Mouse (Mus musculus): ENCODE results near the gene Bub3. TPM values are rescaled to one million over a fixed set of nuclear protein-coding genes. Genes with fewer than 3 reads are reported as not detected.

Gene Bub3
- polyA plus RNA-seq, 1 experiment from 2014 or later, result 193 TPM

DNA sequence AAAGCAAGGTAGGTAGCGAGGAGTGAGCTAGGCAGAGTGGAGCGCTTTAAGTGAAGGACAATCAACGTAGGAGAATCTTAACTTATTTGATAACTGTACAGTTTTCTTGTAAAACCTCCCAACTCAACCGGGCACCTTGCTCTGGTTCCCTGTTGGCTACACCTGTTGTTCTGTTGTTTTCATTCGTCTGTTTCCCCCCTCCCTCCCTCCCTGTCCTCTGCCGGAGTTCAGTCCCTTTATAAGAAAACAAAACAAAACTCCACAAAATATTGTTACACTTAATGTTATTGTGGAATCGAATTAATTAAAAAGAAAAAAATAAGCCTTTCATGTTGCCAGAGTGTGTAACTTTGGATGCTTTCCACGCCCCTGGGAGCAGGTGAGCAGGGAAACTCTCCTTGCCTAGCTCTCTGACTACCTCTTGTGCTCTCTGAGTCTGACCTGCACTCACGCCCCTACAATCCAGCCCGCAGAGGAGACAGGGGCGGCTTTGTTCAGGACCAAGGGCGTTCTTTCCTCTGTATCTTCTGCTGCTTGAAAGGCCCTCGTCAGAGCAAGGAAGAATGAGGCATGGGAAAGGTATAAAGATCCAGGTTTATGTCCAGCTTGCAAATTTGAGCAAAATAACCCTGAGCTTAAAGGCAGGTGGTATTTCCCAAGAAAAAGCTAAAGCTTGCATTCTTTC, 14.2 kb upstream of the Bub3 start:
- H3K4me1 ChIP-seq (ENCODE audit: control insufficient read depth, insufficient read depth, low read length), result peaks cover 22% of the 10 kb centered on the region
- no peaks in the 10 kb centered on the region for H3K9me3 ChIP-seq (ENCODE audit: control insufficient read depth, low read length)
- 3% methylated on average over 13 of the region's 13 CpGs for WGBS
- H3K36me3 ChIP-seq (ENCODE audit: control insufficient read depth, insufficient read depth, low read length), result no peaks in the 10 kb centered on the region
- ATAC-seq, result no peak
- H3K4me3 ChIP-seq (ENCODE audit: low read length), result no peak overlapping the region
- no peak overlapping the region for H3K4me2 ChIP-seq (ENCODE audit: low read depth, low read length)
- peaks cover 89% of the 10 kb centered on the region for H3K27me3 ChIP-seq (replicated peaks; ENCODE audit: control insufficient read depth, insufficient read depth, low read length)
- no peak overlapping the region for H3K27ac ChIP-seq (ENCODE audit: low read length)
- no peak overlapping the region for H3K9ac ChIP-seq (ENCODE audit: low read depth, low read length)

DNA sequence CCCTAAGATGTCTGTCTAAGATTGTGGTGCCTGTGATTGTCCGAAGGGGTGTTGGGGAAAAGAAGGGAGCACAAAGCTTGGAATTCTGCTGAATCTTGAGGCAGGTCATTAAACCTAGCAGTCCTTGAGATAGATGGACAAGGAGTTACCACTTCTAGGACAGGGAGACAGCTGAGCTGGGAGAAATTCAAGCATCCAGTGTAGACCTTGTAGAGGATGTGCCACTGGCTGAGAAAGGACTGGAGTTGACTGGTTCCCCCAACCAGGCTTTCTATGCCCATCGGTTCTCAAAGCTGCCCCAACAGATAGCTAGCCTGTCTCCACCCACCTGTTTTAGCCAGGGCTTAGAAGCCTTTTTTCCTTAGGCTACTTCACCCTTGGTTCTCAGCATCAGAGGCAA, 13.6 kb upstream of the Bub3 start:
- Histone ChIP-seq H3K4me1 (ENCODE audit: control insufficient read depth, insufficient read depth, low read length) (peaks cover 22% of the 10 kb centered on the region), H3K4me3 (ENCODE audit: low read length) (no peak overlapping the region), H3K27ac (ENCODE audit: low read length) (no peak overlapping the region), H3K9me3 (ENCODE audit: control insufficient read depth, low read length) (no peaks in the 10 kb centered on the region), H3K9ac (ENCODE audit: low read depth, low read length) (no peak overlapping the region), H3K4me2 (ENCODE audit: low read depth, low read length) (no peak overlapping the region), H3K27me3 (replicated peaks; ENCODE audit: control insufficient read depth, insufficient read depth, low read length) (peaks cover 90% of the 10 kb centered on the region), H3K36me3 (ENCODE audit: control insufficient read depth, insufficient read depth, low read length) (no peaks in the 10 kb centered on the region)
- WGBS, result 5% methylated on average over 2 of the region's 2 CpGs
- ATAC-seq, result no peak

DNA sequence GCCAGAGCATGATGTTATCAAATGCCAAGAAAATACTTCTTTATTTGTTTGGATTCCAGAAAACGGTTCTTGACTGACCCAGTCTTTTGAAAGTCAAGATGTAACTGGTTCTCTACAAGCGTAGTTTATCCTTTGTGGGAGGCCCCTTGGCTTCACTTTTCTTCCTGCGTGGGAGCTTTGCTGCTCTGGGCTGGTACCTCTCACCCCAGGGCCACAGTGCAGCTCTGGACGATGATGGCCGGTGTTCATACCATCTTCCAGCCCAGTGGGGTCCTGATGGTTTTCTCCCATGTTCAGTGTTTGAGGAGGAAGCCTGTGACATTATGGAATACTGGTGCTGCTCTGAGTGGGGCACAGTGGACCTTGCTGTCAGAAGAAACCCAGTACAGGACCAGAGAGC, 12.5 kb upstream of the Bub3 start:
- no peak for ATAC-seq
- Histone ChIP-seq H3K4me1 (ENCODE audit: control insufficient read depth, insufficient read depth, low read length) (peaks cover 16% of the 10 kb centered on the region), H3K36me3 (ENCODE audit: control insufficient read depth, insufficient read depth, low read length) (no peaks in the 10 kb centered on the region), H3K27ac (ENCODE audit: low read length) (no peak overlapping the region), H3K4me3 (ENCODE audit: low read length) (no peak overlapping the region), H3K4me2 (ENCODE audit: low read depth, low read length) (no peak overlapping the region), H3K27me3 (replicated peaks; ENCODE audit: control insufficient read depth, insufficient read depth, low read length) (peaks cover 90% of the 10 kb centered on the region), H3K9ac (ENCODE audit: low read depth, low read length) (no peak overlapping the region), H3K9me3 (ENCODE audit: control insufficient read depth, low read length) (no peaks in the 10 kb centered on the region)
- 4% methylated on average over 5 of the region's 5 CpGs for WGBS

DNA sequence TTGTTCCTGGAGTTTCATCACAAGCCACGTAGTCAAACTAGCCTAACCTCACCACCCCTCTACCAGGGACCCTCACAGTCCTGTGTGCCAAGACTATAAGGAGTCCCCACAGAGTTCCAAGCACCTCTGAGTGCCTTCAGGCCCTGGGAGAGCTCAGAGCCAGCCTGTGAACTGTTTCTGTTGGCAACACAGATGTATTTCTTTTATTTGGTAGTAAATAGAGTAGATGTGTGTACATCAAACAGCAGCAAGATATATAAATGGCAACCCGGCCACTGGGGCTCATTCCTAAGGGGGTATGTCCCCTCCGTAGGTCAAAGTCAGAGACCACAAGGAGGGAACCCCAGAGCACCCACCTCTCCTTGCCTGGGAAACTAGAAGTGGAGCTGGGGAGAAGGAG, 11.5 kb upstream of the Bub3 start, which contains the start of gene Hmx2:
TSS of gene Hmx2 (plus strand) at position 301 of the 400 bp plus-strand sequence.
- Histone ChIP-seq H3K9me3 (ENCODE audit: control insufficient read depth, low read length) (no peaks in the 10 kb centered on the region), H3K4me2 (ENCODE audit: low read depth, low read length) (no peak within 1 kb of the TSS), H3K27ac (ENCODE audit: low read length) (no peak within 1 kb of the TSS), H3K27me3 (replicated peaks; ENCODE audit: control insufficient read depth, insufficient read depth, low read length) (peaks cover 89% of the 10 kb centered on the region), H3K9ac (ENCODE audit: low read depth, low read length) (no peak within 1 kb of the TSS), H3K4me3 (ENCODE audit: low read length) (no peak within 1 kb of the TSS), H3K36me3 (ENCODE audit: control insufficient read depth, insufficient read depth, low read length) (no peaks in the 10 kb centered on the region), H3K4me1 (ENCODE audit: control insufficient read depth, insufficient read depth, low read length) (peaks cover 8% of the 10 kb centered on the region)
- WGBS, result 4% methylated on average over 3 of the region's 3 CpGs
- no peak for ATAC-seq

DNA sequence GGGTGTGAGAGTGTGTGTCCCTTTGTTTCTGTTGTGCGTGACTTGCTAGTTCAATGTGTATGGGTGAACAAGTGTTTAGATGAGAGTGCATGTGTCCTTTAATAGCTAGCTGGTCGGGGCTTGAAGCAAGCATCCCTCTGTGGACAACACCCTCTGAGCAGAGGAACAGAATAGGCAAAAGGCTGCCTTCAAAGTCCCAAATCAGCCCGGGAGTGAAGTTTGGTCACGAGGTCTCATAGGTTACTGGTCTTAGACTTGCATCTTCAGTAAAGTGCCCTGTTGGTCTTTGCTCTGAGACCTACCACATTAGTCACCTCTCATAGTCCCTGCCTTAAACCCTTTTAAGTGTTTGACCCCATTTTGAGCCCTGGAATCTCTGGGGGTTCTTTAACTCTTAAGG, 8.6 kb upstream of the Bub3 start:
- no peak overlapping the region for H3K27ac ChIP-seq (ENCODE audit: low read length)
- H3K4me2 ChIP-seq (ENCODE audit: low read depth, low read length), result no peak overlapping the region
- peaks cover 95% of the 10 kb centered on the region for H3K27me3 ChIP-seq (replicated peaks; ENCODE audit: control insufficient read depth, insufficient read depth, low read length)
- H3K4me1 ChIP-seq (ENCODE audit: control insufficient read depth, insufficient read depth, low read length), result peaks cover 7% of the 10 kb centered on the region
- no peaks in the 10 kb centered on the region for H3K9me3 ChIP-seq (ENCODE audit: control insufficient read depth, low read length)
- H3K9ac ChIP-seq (ENCODE audit: low read depth, low read length), result no peak overlapping the region
- no peaks in the 10 kb centered on the region for H3K36me3 ChIP-seq (ENCODE audit: control insufficient read depth, insufficient read depth, low read length)
- WGBS, result 3% methylated on average over 4 of the region's 4 CpGs
- no peak for ATAC-seq
- H3K4me3 ChIP-seq (ENCODE audit: low read length), result no peak overlapping the region

DNA sequence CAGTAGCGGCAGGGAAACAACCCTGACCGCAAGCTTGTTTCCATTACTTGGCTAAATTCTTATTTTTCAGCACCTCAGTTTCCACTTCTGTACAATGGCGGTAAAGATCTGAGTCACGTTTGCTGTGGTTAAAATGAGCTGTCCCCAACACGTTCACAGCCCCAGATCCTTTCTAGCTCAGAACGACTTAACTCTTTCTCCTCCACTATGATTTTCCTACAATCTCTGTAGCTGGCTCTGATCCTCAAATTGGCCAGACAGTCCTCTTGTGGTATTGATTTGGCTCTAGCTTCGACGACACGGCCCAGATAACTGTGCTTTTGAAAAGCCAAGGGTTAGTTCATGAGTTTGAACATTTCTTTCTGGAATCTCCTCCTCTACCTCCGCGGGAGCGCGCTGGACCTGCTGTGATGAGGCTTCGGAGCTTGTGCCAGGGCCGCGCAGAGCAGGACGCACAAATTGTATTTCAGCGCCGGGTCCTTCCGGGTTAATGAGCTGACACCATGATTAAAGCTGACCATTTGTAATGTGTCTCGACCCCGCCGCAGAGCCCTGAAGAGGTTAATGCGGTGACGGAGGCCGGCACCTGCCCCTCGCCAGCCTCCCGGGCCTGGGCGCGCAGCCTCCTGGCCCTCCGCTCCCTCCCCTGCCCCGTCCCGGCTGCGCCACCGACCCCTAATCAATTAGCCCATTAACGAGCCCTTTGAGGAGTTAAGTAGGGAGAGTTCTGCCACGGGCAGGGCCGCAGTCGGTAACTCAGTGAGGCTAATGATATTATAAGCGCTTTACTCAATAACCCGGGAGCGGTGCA, 7.9 kb upstream of the Bub3 start:
- no peak for ATAC-seq
- 2% methylated on average over 42 of the region's 42 CpGs for WGBS
- no peaks in the 10 kb centered on the region for H3K36me3 ChIP-seq (ENCODE audit: control insufficient read depth, insufficient read depth, low read length)
- no peak overlapping the region for H3K4me2 ChIP-seq (ENCODE audit: low read depth, low read length)
- H3K4me1 ChIP-seq (ENCODE audit: control insufficient read depth, insufficient read depth, low read length), result peaks cover 12% of the 10 kb centered on the region
- peaks cover 94% of the 10 kb centered on the region for H3K27me3 ChIP-seq (replicated peaks; ENCODE audit: control insufficient read depth, insufficient read depth, low read length)
- no peaks in the 10 kb centered on the region for H3K9me3 ChIP-seq (ENCODE audit: control insufficient read depth, low read length)
- no peak overlapping the region for H3K9ac ChIP-seq (ENCODE audit: low read depth, low read length)
- no peak overlapping the region for H3K27ac ChIP-seq (ENCODE audit: low read length)
- H3K4me3 ChIP-seq (ENCODE audit: low read length), result no peak overlapping the region

DNA sequence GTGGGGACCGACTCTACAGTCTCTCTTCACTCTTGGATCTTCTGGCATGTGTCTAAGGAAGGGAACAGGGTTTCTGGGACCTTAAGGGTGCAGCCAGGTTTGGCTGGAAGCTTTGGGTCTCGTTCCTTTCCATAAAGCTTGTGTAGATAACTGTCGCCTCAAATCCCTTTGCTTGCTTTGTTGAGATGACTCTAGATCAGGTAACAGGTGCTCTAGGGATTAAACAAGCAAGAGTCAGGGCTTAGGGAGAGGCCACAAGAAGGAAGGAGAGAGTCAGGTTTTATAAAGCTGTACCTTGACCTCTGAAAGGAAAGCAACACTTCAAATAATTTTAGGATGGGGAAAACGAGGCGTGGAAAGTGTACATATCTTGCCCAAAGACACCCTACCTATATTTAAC, 7.2 kb upstream of the Bub3 start:
- Histone ChIP-seq H3K4me3 (ENCODE audit: low read length) (no peak overlapping the region), H3K9me3 (ENCODE audit: control insufficient read depth, low read length) (no peaks in the 10 kb centered on the region), H3K9ac (ENCODE audit: low read depth, low read length) (no peak overlapping the region), H3K36me3 (ENCODE audit: control insufficient read depth, insufficient read depth, low read length) (no peaks in the 10 kb centered on the region), H3K27me3 (replicated peaks; ENCODE audit: control insufficient read depth, insufficient read depth, low read length) (peaks cover 96% of the 10 kb centered on the region), H3K4me1 (ENCODE audit: control insufficient read depth, insufficient read depth, low read length) (peaks cover 12% of the 10 kb centered on the region), H3K27ac (ENCODE audit: low read length) (no peak overlapping the region), H3K4me2 (ENCODE audit: low read depth, low read length) (no peak overlapping the region)
- 2% methylated on average over 5 of the region's 5 CpGs for WGBS
- no peak for ATAC-seq

DNA sequence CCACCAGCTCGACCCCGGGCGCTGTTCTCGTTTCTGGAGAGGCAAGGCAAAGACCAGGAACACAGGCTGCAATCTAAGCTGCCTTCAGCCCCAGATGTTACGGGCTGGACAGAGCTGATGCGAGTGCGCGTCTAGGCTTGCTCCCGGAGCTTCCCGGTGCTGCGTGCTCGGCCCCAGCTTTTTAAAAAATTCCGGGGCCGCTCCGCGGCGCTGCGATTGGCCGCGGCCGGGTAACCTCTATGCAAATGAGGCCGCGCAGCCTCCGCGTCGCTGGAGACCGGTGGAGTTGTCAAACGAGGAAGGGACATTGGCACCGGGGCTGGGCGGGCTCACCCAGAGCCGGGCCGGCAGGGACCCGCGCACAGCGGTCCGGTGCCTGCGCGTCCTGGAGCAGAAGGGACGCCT, 6.2 kb upstream of the Bub3 start:
- Histone ChIP-seq H3K9me3 (ENCODE audit: control insufficient read depth, low read length) (no peaks in the 10 kb centered on the region), H3K4me3 (ENCODE audit: low read length) (peak overlapping the region; percentile 38), H3K4me2 (ENCODE audit: low read depth, low read length) (peak overlapping the region; percentile 50), H3K27ac (ENCODE audit: low read length) (no peak overlapping the region), H3K4me1 (ENCODE audit: control insufficient read depth, insufficient read depth, low read length) (peaks cover 12% of the 10 kb centered on the region), H3K9ac (ENCODE audit: low read depth, low read length) (no peak overlapping the region), H3K27me3 (replicated peaks; ENCODE audit: control insufficient read depth, insufficient read depth, low read length) (peaks cover 93% of the 10 kb centered on the region), H3K36me3 (ENCODE audit: control insufficient read depth, insufficient read depth, low read length) (no peaks in the 10 kb centered on the region)
- ATAC-seq, result peak; percentile 64
- WGBS, result under 1% methylated on average over 39 of the region's 39 CpGs

DNA sequence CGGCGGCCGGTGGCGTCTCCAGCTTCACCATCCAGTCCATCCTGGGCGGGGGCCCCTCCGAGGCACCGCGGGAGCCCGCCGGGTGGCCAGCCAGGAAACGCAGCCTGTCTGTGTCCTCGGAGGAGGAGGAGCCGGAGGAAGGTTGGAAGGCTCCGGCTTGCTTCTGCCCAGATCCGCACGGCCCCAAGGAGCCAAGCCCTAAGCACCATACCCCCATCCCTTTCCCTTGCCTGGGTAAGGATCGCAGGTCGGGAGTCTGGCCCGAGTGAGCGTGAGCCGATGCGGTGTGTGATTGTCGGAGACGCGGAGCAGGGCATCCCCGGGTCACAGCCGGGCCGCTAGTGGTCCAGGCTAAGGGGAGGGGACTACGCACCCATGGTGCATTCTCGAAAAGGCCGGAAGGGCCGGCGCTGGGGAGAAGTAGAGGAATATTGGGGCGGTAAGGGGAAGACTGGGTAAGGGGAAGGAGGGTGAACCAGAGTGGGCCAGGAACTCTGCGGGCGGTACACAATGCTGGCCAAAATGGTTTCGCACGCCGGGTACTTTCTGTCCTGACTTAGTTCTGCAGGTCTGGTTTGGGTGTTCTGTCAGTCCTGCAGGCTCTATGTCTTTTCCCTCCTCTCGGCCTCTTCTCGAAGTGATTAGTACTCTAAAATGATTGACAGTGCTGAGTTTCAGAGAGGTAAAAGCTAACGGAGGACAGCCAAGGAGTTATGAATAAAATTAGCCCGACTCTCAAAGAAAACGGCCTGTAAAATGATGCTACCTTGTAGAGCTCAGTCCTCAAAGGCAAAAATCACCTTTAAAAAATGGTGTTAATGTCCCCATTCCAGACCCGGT, 5.5 kb upstream of the Bub3 start:
- peak; percentile 19; the same call in 1 of the 2 replicates for ATAC-seq
- peak overlapping the region; percentile 8; the same call in 1 of the 2 replicates for H3K9ac ChIP-seq (ENCODE audit: low read depth, low read length)
- peaks cover 87% of the 10 kb centered on the region for H3K27me3 ChIP-seq (replicated peaks; ENCODE audit: control insufficient read depth, insufficient read depth, low read length)

More for the DNA sequence above, 5.5 kb upstream of the Bub3 start:
- Histone ChIP-seq H3K27ac (ENCODE audit: low read length) (no peak overlapping the region), H3K4me2 (ENCODE audit: low read depth, low read length) (peak overlapping the region; percentile 50), H3K36me3 (ENCODE audit: control insufficient read depth, insufficient read depth, low read length) (no peaks in the 10 kb centered on the region), H3K4me1 (ENCODE audit: control insufficient read depth, insufficient read depth, low read length) (peaks cover 12% of the 10 kb centered on the region), H3K9me3 (ENCODE audit: control insufficient read depth, low read length) (no peaks in the 10 kb centered on the region), H3K4me3 (ENCODE audit: low read length) (peak overlapping the region; percentile 38)
- WGBS, result under 1% methylated on average over 45 of the region's 45 CpGs
